ENCODE assay signal across 14 mouse cellular contexts in the genomic region with DNA sequence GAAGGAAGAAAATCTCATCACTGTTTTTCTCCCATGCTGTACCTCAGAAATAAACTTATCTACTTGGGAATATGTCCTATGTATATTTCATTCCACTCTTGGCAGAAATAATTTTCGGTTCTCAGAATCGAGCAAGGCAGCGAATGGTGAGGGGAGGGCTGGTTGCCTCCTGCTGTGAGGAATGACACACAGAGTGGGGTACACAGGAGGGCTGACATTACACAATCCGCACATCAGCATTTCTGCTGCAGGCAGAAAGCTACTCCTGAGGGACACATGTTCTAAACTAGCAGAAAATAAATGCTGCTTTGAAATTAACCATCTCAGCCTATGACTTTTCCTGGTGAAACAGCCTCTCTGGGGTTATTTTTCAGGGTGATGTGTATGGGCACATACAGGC.
"Had no signal": no experiment of that assay in that cellular context is flagged by ENCODE, and none has a peak within 500 bp of the region (broad histone marks: within the 10 kb centered on the region; RNA-seq: fewer than 3 reads in every experiment).

No protein-coding gene starts in this region.

- H3K9ac ChIP-seq: limb, embryonic 12.5 days; liver, embryonic 13.5 days; liver, postnatal 0 days; lung, embryonic 15.5 days had no signal

- H3K27ac ChIP-seq: layer of hippocampus, adult 2 months; limb, embryonic 12.5 days; liver, embryonic 13.5 days; lung, embryonic 15.5 days; macrophage had no signal

- H3K4me1 ChIP-seq: liver, embryonic 13.5 days; megakaryocyte, embryonic 14.5 days had no signal

- DNase-seq: kidney, adult 18-20 months; kidney, postnatal 10 days; kidney, postnatal 4 days; liver; liver, embryonic 13.5 days; liver, postnatal 0 days; lung, postnatal 14 days; right cerebral cortex, postnatal 14 days had no signal

- H3K27me3 ChIP-seq: limb, embryonic 12.5 days; liver, embryonic 13.5 days; lung, embryonic 15.5 days; megakaryocyte, embryonic 14.5 days had no signal

- H3K9me3 ChIP-seq: limb, embryonic 12.5 days; liver, embryonic 13.5 days; lung, embryonic 15.5 days; megakaryocyte, embryonic 14.5 days had no signal

- H3K36me3 ChIP-seq: limb, embryonic 12.5 days; liver, embryonic 13.5 days; lung, embryonic 15.5 days had no signal

- H3K4me2 ChIP-seq: limb, embryonic 12.5 days; liver, embryonic 13.5 days; lung, embryonic 15.5 days; midbrain, embryonic 11.5 days had no signal

- ATAC-seq: liver, postnatal 0 days had no signal

- H3K4me3 ChIP-seq: layer of hippocampus, adult 2 months; limb, embryonic 12.5 days; liver, embryonic 13.5 days; lung, embryonic 15.5 days; megakaryocyte, embryonic 14.5 days had no signal
